Mouse (Mus musculus) spleen, adult 12 weeks (tissue): ENCODE measurements around the gene Hectd4.
"Not testable (repeated sequence)": the region's sequence is repeated elsewhere in the genome, so short reads cannot be mapped to it uniquely, and the experiment has no call there.

Experiments
- DNase-seq: peaks from one replicate; pipeline ENCODE4 v3.0.0; 2022; ENCODE audit warnings: low spot score

The Hectd4 gene

GRCm38 (mm10) chr5:121287213-121287612 is 67.2 kb downstream of the Hectd4 start:
- DNase-seq: no peak

GRCm38 (mm10) chr5:121290289-121290688 is 70.3 kb downstream of the Hectd4 start:
- no peak for DNase-seq

DNA sequence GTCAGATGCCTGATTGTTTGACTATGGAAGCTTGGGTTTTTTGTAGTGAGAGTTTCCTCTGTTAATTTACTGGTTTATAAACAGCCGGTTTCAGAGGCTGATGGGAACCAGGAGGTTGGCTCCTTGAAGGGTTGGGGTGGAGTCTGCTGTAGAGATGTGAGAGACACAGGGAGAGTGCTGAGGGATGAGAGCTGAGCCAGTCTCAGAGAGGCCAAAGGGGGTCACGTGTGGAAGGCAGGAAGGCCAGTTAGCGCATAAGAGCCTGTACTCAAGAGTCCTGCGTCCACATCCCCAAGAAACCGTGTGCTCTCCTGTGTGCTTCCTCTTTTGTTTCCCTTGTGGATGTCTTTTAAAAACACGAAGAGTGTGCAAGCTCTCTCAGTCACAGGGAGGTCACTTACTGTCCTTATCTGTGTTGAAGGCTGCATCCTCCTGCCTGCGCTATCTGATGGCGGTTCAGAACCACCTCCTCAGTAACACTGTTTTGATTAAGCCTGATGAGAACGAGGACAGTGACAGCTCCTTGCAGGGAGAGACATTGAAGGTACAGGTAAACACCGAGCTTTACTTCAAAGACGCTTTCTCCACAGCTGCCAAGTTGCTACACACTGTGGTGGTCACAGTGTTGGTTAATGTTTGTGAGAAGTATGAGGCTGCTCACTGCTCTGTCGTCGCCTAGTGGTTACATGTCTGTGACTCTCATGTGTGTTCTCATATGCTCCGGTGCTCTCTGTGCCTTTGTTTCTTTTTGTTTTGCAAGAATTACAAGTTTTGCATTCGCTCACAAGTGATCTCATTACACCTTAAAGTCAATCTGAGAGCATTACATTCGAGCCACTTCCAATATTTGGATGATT is 72.5 kb downstream of the Hectd4 start:
- no peak for DNase-seq

GRCm38 (mm10) chr5:121305009-121305408 is 85.0 kb downstream of the Hectd4 start:
- DNase-seq: no peak

DNA sequence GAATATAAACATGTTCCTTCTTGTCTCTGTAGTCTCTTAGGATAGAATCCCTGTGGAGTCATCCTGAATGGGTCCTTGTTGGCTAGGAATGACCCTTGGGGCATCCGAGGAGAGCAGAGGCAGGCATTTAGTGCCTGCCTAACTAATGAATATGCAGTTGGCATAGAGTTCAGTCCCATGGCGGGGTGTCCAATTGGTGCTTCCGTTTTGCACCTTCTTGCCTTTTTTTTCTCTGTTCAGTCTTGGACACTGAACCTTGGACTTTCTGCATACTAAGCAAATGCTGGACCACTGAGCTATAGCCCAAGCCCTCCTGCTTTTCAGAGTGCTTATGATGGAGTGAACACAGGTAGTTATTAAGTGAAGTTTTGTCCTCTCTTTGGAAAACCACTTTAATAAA is 87.6 kb downstream of the Hectd4 start:
- DNase-seq: no peak

DNA sequence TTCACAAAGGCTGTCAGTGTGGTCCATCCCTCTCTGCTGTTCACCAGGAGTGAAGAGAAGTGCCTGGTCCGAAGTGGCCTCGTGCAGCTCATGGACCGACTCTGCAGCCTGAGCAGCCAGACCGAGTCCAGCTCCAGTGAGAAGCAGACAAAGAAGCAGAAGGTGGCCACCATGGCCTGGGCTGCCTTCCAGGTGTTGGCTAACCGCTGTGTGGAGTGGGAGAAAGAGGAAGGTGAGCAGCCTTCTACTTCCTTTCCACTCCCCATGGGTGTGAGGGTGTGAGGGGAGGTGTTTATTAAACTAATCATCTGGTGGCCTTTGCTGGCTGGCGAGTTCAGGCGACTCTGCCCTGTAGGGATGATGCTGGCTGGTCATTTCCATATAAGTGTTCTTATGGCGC is 91.6 kb downstream of the Hectd4 start:
- DNase-seq: no peak

- DNase-seq: no peak
Measured at GRCm38 (mm10) chr5:121313764-121314474, 93.9 kb downstream of the Hectd4 start.

DNA sequence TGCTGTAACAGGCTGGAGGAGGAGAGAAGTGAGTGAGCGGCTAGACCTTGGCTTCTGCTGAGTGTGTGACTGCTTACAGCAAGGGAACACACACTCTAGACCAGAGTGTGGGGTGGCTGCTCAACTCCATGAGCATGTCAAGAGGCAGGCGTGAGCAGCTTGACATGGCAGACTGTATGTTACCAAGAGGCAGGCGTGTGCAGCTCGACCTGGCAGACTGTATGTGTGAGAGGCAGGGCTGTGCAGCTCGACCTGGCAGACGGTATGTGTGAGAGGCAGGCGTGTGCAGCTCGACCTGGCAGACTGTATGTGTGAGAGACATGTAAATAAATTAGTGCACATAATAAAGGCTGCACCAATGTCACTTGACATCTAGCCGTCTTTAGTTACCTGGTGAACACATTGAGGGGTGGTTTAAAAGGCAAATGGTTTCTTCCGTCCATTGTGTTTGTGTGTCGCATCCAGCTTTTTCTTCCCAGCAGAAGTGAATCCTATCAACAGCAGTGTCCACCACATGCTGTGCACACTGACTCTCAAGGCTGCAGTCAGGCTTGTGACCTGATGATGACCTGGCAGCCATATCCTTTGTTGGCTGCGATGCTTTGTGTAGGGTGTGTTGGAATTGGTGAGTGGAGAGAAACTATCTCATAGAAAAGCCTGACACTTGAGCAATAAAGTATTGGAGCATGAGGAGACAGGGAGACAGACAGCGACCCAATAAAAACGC is 106.2 kb downstream of the Hectd4 start:
- no peak for DNase-seq

DNA sequence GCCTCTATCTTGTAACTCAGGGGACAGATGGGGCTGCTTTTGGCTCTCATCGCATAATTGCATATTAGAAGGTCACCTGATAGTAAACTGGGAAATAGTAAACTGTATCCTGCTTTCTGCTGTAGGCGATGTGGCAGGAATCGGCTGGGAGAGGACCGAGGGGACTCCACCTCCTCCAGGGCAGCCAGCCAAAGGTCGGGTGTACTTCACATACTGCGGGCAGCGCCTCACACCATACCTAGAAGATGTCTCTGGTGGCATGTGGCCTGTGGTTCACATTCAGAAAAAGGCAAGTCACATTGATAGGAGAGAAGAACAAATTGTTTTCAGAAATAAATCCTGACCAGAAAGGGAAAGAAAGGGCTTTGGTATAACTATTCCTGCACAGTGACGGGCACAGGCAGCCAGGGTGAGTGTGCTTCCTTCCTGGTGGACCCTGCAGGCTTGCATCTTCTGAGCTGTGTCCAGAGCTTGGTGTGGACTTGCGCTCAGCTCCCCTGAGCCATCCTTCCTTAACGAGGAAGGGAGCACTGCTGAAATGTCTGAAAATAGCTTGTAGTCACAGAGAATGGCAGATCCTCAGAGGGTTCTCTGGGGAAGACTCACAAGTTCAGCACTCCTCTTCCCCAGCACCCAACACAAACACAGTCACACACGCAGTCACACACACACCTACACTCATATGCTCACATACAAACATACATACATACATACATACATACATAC is 109.5 kb downstream of the Hectd4 start:
- no peak for DNase-seq

- DNase-seq: not testable (repeated sequence)
Measured at GRCm38 (mm10) chr5:121330154-121330816, 110.3 kb downstream of the Hectd4 start.

DNA sequence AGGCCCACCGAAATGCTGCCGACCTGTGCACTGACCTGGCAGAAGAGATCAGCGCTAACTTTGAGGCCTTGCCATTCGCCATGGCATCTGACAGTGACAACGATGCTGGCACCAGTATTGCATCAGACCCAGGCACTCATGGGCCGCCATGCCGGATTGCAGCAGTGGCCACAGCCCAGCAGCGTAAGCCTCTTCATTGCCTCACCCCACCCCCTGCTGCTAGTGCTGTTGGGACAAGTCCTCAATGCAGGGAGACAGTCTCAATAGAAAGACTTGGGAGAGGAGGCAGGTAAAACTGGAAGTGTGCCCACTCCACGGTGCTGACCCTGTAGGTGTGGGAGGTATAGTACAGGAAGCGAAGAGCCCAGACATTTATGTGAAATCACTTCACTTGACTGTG is 111.7 kb downstream of the Hectd4 start:
- no peak for DNase-seq

DNA sequence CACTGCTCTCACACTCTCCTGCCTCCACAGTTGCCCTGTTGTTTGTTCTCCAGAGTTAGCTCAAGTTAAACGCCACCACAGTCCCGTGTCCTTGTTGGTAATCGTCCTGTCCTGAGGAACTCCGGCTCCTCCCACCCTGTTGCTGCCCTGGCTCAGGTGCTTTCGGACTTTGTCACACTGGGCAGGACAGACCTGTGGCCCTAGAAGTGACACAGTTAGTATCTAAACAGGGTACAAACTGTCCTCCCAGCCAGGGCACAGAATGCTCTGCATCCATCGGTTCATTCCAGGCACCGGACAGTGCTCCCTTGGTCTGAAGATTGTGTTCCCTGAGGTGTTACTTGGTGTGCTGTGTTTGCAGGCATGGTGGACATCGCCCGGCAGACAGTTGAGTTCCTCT is 114.0 kb downstream of the Hectd4 start:
- no peak for DNase-seq

DNA sequence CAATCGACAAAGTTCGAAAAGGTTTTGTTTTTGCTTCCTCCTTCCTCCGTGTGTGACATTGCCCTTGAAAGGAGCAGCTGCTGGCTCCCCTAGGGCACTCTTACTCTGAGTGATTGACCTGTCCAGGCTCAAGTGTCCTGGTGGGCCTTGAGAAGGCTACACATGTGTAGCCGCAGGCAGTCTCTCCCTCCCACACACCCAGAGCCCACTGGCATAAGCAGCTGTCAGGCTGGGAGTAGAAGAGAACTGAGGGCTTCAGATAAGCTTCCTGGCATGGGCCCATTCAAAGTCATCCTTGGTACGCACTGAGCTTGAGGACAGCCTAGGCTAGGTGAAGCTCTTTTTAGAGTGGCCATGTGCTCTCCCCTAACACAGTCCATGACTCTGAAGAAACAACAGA is 114.4 kb downstream of the Hectd4 start:
- DNase-seq: no peak

DNA sequence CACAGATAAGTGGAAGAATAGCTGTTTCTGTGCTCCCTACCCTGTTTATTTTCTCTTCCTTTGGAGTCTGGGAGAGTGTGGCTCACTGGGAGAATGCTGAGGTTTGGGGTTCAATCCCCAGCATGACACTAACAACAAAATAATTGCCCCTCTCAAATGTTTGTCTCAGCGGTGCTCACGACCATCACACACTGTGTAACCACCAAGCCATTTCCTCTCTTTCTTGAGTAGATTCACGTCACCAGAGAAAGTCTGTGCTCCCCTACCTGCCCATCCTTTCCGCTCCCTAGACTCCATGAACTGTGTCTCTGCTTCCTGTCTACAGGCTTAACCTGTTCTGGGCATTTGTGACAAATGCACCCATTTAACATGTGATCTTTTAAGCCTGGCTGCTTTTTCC is 115.4 kb downstream of the Hectd4 start:
- no peak for DNase-seq

- no peak for DNase-seq
Measured at GRCm38 (mm10) chr5:121336009-121336408, 116.0 kb downstream of the Hectd4 start.

GRCm38 (mm10) chr5:121336776-121337175 is 116.8 kb downstream of the Hectd4 start:
- no peak for DNase-seq

DNA sequence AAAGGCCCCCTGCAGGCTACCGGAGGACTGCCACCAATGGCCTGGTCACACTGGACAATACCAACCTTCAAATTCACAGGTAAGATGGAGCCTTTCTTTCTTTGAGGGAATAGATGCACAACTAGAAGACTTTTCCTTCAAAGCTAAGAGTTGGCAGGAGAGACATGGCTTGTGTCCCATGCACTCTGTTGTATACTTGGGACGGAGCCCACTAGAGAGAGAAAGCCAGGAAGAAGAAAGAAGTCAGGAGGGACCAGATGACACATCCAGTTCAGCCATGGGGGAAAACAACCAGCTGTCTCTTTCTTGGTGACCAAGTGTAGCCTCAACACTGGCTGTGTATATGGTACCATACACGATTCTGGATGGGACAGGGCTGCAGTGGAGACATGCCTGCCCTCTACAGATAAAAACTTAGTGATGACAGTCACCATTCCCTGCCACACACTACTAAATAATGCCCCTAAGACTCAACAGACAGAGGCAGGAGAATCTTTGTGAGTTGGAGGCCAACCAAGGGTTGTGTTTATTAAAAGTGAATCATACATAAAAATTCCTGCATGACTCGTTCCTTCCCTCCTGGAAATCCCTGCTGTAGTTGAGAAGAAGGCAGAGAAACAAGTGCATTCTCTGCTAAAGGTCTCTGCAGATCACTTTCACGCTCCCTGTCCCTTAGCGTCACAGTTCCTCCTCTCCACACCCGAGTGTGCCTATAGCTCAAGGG is 119.7 kb downstream of the Hectd4 start:
- DNase-seq: no peak

DNA sequence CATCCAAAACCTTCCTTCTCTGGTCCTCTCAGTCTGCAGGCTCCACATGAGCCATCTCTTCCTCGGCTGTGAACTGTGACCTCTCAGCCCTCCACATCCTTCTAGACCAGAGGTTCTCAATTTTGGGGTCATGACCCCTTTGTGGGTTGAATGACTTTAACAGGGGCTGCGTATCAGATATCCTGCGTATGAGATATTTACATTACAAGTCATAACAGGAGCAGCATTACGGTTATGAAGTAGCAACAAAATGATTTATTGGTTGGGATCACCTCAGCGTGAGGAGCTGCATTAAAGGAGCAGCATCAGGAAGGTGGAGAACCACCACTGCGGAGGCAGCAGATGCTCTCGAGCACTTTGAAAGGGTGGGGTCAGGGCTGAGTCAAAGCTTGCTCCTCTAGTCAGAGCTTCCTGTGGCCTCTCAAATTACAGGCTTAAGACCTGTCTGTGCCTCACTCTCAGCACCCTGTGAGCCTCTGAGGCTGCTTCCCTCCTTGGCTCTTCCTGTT is 121.0 kb downstream of the Hectd4 start:
- no peak for DNase-seq

DNA sequence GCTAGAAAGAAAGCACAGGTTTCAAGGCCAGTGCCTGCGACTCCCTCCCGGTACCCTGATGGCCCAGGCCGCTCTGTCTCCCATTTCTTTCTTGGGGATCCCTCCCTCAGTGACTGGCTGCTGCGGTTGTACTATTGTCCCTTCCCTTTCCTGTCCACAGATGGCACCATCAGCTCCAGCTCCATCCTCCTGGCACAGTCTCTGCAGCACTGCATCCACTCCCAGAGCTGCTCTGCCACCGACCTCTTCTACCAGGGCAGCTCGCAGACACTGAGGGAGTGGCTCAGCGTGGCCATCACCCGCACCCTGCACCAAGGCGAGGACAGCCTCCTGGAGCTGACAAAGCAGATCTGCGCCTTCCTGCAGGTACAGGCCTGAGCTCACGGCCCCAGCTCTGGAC is 122.5 kb downstream of the Hectd4 start:
- no peak for DNase-seq

- no peak for DNase-seq
Measured at GRCm38 (mm10) chr5:121343997-121344396, 124.0 kb downstream of the Hectd4 start.

GRCm38 (mm10) chr5:121359229-121359628 is 139.2 kb downstream of the Hectd4 start:
- DNase-seq: no peak
